Mouse (Mus musculus): ENCODE measurements around the gene Ch25h. TPM values are rescaled to one million over a fixed set of nuclear protein-coding genes. Genes with fewer than 3 reads are reported as not detected.
A peak's percentile ranks its signal among the peaks of the same experiment; 100 is the strongest.

Ch25h gene
- polyA plus RNA-seq, 1 experiment, result not detected

DNA sequence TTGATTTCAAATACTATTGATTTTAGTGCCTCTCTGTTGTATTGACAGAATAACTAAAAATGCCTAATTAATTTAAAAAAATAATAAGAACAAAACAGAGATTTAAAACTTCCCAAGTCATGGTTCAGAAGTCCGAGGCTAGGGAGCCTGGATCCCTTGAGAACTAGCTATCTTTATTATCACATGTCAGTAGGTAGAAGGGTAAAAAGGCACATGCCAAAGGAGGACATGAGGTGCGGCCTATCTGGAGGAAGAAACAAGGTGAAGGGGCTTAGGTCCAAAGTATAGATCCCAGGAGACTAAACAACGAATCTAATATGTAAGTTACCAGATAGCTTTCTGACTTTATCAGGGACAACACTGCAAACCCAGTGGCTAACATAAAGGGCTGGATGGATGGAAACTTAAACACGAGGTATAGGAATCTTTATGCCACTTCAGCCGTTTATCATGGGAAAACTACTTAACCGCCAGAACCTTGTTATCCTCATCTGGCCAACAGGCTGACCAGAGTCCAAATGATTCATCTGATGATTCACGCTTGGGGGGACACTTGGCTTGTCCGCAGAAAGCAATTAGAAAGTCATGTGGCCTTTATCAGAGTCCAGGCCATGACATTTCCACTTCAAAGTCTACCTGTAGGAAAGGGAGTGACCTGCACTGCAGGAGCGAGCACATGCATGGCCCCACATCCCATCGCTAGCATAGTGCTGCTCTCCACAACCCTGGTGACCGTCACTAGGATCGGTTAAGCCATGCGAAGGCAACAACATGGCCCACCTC lies 43.0 kb upstream of the Ch25h start:
- TF ChIP-seq POLR2A (IDR thresholded peaks at IDR 0.05; ENCODE audit: borderline replicate concordance, control insufficient read depth, low read depth, low read length), result no peak
- no peak for TF ChIP-seq CTCF (IDR thresholded peaks at IDR 0.05; ENCODE audit: control insufficient read depth, insufficient read depth, low read length)
- Histone ChIP-seq H3K4me1 (ENCODE audit: control insufficient read depth, insufficient read depth, low read length) (peaks cover 6% of the 10 kb centered on the region; the same call in 1 of the 2 replicates), H3K27ac (ENCODE audit: control insufficient read depth, insufficient read depth, low read depth, low read length, poor library complexity) (no peak overlapping the region), H3K4me3 (replicated peaks; ENCODE audit: control insufficient read depth, low read depth, low read length) (no peak overlapping the region)
- WGBS, result 88% methylated on average over 13 of the region's 13 CpGs

DNA sequence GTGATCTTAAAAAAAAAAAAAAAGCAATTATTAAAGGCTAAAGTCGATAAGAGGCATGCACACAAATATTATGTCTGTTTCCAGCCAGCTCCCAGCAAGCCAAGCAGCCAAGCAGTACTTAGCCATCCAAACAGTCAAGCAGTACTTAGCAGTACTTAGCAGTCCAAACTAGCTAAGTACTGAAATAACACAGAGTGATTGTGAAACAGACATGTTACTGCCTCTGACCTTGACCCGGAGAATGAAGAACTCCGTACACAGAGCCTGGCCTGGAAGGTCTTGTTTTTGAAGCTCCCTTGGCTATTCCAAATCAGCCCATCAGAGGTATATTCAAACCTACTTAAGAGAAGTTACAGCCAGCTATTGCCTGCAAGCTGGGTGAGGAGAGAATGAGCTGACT lies 42.2 kb upstream of the Ch25h start:
- no peak for TF ChIP-seq CTCF (IDR thresholded peaks at IDR 0.05; ENCODE audit: control insufficient read depth, insufficient read depth, low read length)
- TF ChIP-seq POLR2A (IDR thresholded peaks at IDR 0.05; ENCODE audit: borderline replicate concordance, control insufficient read depth, low read depth, low read length), result no peak
- no peak overlapping the region for H3K27ac ChIP-seq (ENCODE audit: control insufficient read depth, insufficient read depth, low read depth, low read length, poor library complexity)
- H3K4me1 ChIP-seq (ENCODE audit: control insufficient read depth, insufficient read depth, low read length), result peaks cover 6% of the 10 kb centered on the region; the same call in 1 of the 2 replicates
- 65% methylated on average over 3 of the region's 3 CpGs for WGBS
- no peak overlapping the region for H3K4me3 ChIP-seq (replicated peaks; ENCODE audit: control insufficient read depth, low read depth, low read length)

DNA sequence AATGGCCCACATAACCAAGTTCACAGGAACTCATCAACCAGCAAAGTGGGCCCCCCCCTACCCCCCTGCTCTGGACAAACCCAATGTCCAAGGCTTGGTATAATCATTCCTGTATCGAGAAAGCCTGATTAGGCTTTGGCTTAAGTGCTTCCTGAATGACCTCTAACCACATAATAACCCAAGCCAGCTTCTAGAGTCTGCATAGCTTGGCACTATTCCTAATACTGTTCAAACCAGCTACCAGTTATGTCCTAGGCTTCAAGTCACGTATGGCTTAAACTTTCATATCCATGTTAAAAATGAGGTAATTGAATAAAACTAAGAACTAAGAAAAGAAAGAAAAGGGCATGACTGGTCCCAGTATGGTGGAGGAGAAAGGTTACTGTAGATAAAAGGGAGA lies 41.4 kb upstream of the Ch25h start:
- Histone ChIP-seq H3K4me3 (replicated peaks; ENCODE audit: control insufficient read depth, low read depth, low read length) (no peak overlapping the region), H3K27ac (ENCODE audit: control insufficient read depth, insufficient read depth, low read depth, low read length, poor library complexity) (no peak overlapping the region), H3K4me1 (ENCODE audit: control insufficient read depth, insufficient read depth, low read length) (peaks cover 3% of the 10 kb centered on the region; the same call in 1 of the 2 replicates)
- 80% methylated on average over 2 of the region's 2 CpGs for WGBS
- TF ChIP-seq POLR2A (IDR thresholded peaks at IDR 0.05; ENCODE audit: borderline replicate concordance, control insufficient read depth, low read depth, low read length), result no peak
- TF ChIP-seq CTCF (IDR thresholded peaks at IDR 0.05; ENCODE audit: control insufficient read depth, insufficient read depth, low read length), result no peak

DNA sequence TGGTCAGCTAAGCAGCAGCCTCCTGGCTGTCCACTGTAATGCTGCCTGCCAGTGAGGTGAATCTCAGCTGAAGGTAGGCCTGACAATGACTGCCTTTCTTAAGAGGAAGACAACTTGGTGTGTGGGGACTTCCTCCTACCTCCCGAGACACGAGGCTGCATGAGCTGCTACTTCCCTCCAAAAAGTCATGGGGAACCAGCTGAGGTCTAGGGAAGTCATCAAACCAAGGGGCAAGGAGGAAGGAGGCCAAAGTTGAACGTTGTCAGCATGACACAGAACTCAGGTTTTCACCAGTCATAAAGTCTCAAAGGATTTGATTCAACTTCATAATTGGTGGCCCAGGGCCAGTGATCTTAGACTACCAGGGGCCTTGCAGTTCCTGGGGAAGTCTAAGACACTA lies 40.7 kb upstream of the Ch25h start:
- WGBS, result 7% methylated on average over 3 of the region's 3 CpGs
- Histone ChIP-seq H3K4me3 (replicated peaks; ENCODE audit: control insufficient read depth, low read depth, low read length) (no peak overlapping the region), H3K27ac (ENCODE audit: control insufficient read depth, insufficient read depth, low read depth, low read length, poor library complexity) (no peak overlapping the region), H3K4me1 (ENCODE audit: control insufficient read depth, insufficient read depth, low read length) (peaks cover 2% of the 10 kb centered on the region; the same call in 1 of the 2 replicates)
- no peak for TF ChIP-seq POLR2A (IDR thresholded peaks at IDR 0.05; ENCODE audit: borderline replicate concordance, control insufficient read depth, low read depth, low read length)
- no peak for TF ChIP-seq CTCF (IDR thresholded peaks at IDR 0.05; ENCODE audit: control insufficient read depth, insufficient read depth, low read length)

DNA sequence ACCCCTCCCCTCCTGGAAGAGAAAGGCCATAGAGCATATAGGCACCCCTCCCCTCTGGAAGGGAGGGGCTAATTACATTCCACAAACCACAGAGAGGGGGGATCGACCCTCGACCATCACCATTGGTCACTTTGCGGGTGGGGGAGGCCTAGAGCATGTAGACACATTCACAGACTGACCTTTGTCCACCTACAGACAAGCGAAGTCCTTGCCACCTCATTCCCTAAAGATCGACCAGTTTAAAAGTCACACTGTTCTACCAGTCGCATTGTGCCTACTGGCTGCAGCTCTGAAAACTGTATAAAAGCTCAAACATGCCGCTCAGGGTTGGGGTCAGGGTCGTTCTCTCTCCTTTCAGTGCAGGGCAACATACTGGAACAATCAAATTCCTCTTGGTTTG lies 36.6 kb upstream of the Ch25h start:
- Histone ChIP-seq H3K27ac (ENCODE audit: control insufficient read depth, insufficient read depth, low read depth, low read length, poor library complexity) (no peak overlapping the region), H3K4me3 (replicated peaks; ENCODE audit: control insufficient read depth, low read depth, low read length) (no peak overlapping the region), H3K4me1 (ENCODE audit: control insufficient read depth, insufficient read depth, low read length) (no peaks in the 10 kb centered on the region; the same call in 1 of the 2 replicates)
- WGBS, result 72% methylated on average over 8 of the region's 8 CpGs
- TF ChIP-seq POLR2A (IDR thresholded peaks at IDR 0.05; ENCODE audit: borderline replicate concordance, control insufficient read depth, low read depth, low read length) (no peak), CTCF (IDR thresholded peaks at IDR 0.05; ENCODE audit: control insufficient read depth, insufficient read depth, low read length) (no peak)

DNA sequence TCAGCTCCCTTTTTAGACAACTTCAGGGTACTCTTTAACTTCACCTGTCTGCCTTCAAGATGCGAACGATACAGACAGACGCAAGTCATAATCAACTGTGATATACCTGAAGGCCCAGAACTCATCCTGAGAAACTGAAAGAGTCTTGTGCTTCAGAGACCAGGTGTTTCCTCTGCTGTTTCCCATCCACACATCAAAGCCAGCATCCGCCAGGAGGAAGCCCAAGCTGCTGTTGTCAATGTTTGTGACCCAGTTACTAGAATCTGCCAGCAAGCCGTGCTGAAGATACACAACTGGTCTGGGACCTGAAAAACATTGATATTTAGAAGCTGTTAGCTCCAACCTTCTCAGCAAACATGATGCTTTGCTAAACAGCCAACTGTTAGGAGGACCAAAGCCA lies 35.8 kb upstream of the Ch25h start:
- 67% methylated on average over 5 of the region's 5 CpGs for WGBS
- Histone ChIP-seq H3K4me3 (replicated peaks; ENCODE audit: control insufficient read depth, low read depth, low read length) (no peak overlapping the region), H3K4me1 (ENCODE audit: control insufficient read depth, insufficient read depth, low read length) (no peaks in the 10 kb centered on the region; the same call in 1 of the 2 replicates), H3K27ac (ENCODE audit: control insufficient read depth, insufficient read depth, low read depth, low read length, poor library complexity) (no peak overlapping the region)
- no peak for TF ChIP-seq CTCF (IDR thresholded peaks at IDR 0.05; ENCODE audit: control insufficient read depth, insufficient read depth, low read length)
- TF ChIP-seq POLR2A (IDR thresholded peaks at IDR 0.05; ENCODE audit: borderline replicate concordance, control insufficient read depth, low read depth, low read length), result no peak

DNA sequence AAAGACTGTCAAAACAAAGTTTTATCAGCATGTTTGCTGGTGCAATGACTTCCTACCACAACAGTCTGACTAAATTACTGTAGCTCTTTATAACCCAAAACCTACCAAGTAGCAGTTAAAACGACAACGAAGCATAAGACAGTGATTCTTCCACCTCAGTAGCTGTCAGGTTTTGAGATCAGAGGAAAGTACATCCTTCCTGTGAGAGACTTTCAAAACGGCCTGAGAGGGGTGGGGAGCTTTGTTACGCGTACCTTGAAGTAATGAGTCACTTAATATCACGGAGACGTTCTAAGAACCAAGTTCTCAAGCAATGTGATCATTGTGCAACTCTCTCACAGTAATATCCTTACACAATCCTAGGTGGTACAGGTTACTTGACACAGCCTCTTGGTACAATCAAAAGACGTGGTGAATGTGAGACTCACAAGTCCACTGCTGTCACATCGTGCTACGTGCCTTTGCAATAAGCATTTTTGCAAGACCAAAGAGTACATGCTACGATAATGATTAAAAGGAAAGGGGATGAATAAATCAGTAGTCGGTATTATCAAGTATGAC lies 30.3 kb upstream of the Ch25h start:
- Histone ChIP-seq H3K4me3 (replicated peaks; ENCODE audit: control insufficient read depth, low read depth, low read length) (no peak overlapping the region), H3K27ac (ENCODE audit: control insufficient read depth, insufficient read depth, low read depth, low read length, poor library complexity) (no peak overlapping the region), H3K4me1 (ENCODE audit: control insufficient read depth, insufficient read depth, low read length) (no peaks in the 10 kb centered on the region; the same call in 1 of the 2 replicates)
- TF ChIP-seq POLR2A (IDR thresholded peaks at IDR 0.05; ENCODE audit: borderline replicate concordance, control insufficient read depth, low read depth, low read length), result no peak
- TF ChIP-seq CTCF (IDR thresholded peaks at IDR 0.05; ENCODE audit: control insufficient read depth, insufficient read depth, low read length), result no peak
- 56% methylated on average over 12 of the region's 12 CpGs for WGBS

DNA sequence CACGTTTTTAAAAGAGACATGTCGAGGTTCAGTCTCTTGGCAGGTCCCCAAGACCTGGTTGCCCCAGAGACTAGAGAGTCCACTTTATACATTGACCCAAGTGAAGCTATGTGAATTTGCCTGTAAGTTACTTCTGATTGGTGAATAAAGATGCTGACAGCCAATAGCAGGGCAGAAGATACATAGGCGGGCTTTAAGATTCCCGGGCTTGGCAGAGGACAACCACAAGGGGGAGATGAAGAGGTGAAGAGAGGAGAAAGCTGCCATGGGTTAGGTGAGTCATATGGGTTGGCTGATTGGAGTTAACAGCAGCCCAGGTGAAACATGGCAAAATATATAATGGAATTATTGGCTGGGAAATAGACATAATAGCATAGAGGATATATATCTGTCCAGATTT lies 25.8 kb upstream of the Ch25h start:
- Histone ChIP-seq H3K27ac (ENCODE audit: control insufficient read depth, insufficient read depth, low read depth, low read length, poor library complexity) (no peak overlapping the region), H3K4me1 (ENCODE audit: control insufficient read depth, insufficient read depth, low read length) (no peaks in the 10 kb centered on the region; the same call in 1 of the 2 replicates), H3K4me3 (replicated peaks; ENCODE audit: control insufficient read depth, low read depth, low read length) (no peak overlapping the region)
- WGBS, result 38% methylated on average over 4 of the region's 4 CpGs
- TF ChIP-seq CTCF (IDR thresholded peaks at IDR 0.05; ENCODE audit: control insufficient read depth, insufficient read depth, low read length) (peak; percentile 68), POLR2A (IDR thresholded peaks at IDR 0.05; ENCODE audit: borderline replicate concordance, control insufficient read depth, low read depth, low read length) (no peak)

All from bone marrow, adult 2 months (tissue).